In the genomic region with DNA sequence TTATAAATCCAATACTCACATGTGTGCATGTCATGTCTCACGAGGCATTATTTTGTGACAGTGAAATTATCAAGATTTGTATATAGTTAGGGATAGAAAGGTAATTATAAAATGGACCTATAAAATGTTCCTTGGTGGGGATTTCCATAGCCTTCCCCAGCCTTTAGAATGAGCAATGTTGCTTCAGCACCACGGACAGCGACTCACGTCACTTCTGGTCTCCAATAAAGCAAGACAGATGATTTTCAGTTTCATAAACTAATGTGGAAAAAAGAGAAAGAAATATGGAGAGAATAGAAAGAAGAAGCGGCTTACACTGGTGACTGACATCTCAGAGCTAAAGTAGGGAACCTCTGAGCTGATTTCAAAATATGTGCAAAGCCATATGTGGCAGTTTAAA, we compare ENCODE assay signal across 10 mouse cellular contexts. TPM values are rescaled to one million over a fixed set of nuclear protein-coding genes. Genes with fewer than 3 reads are reported as not detected.
DNase-seq lines count a peak whose midpoint lies in the region; ATAC-seq lines count a peak whose summit lies in the region.
"Had no signal": no experiment of that assay in that cellular context is flagged by ENCODE, and none has a peak within 500 bp of the region (broad histone marks: within the 10 kb centered on the region; RNA-seq: fewer than 3 reads in every experiment).

No protein-coding gene starts in this region.

- H3K9me3 ChIP-seq in forebrain, embryonic 13.5 days (replicated peaks) = no peaks in the 10 kb centered on the region
- H3K9me3 ChIP-seq: heart, embryonic 13.5 days; neural tube, embryonic 13.5 days had no signal

- no peak overlapping the region for H3K4me3 ChIP-seq in forebrain, embryonic 13.5 days
- H3K4me3 ChIP-seq: heart, embryonic 13.5 days; neural tube, embryonic 13.5 days had no signal

- no peak for ATAC-seq in forebrain, embryonic 13.5 days

- H3K27ac ChIP-seq in forebrain, embryonic 13.5 days = no peak overlapping the region
- H3K27ac ChIP-seq: heart, embryonic 13.5 days; neural tube, embryonic 13.5 days had no signal

- H3K4me1 ChIP-seq in forebrain, embryonic 13.5 days = peaks cover 10% of the 10 kb centered on the region
- H3K4me1 ChIP-seq: heart, embryonic 13.5 days had no signal

- DNase-seq in gastrocnemius, postnatal 10 days = peak; percentile 73
- DNase-seq in gastrocnemius, adult 8-10 months (ENCODE audit: low spot score in 2 of 2) = no peak
- DNase-seq in 416B (ENCODE audit: low read depth) = peak; percentile 3
- DNase-seq in adrenal gland, postnatal 25 days = peak; percentile 74
- peak; percentile 66 for DNase-seq in kidney, postnatal 14 days
- peak; percentile 50 for DNase-seq in ovary, postnatal 36 days (ENCODE audit: low spot score)
- DNase-seq in right cerebral cortex, postnatal 14 days = no peak

- no peaks in the 10 kb centered on the region for H3K27me3 ChIP-seq in forebrain, embryonic 13.5 days
- H3K27me3 ChIP-seq: neural tube, embryonic 13.5 days had no signal

- H3K36me3 ChIP-seq in forebrain, embryonic 13.5 days (ENCODE audit: poor library complexity, severe bottlenecking) = no peaks in the 10 kb centered on the region
- H3K36me3 ChIP-seq: heart, embryonic 13.5 days; neural tube, embryonic 13.5 days had no signal

- no peak overlapping the region for H3K9ac ChIP-seq in forebrain, embryonic 13.5 days
- H3K9ac ChIP-seq: heart, embryonic 13.5 days; neural tube, embryonic 13.5 days had no signal

- no peak overlapping the region for H3K4me2 ChIP-seq in forebrain, embryonic 13.5 days
- H3K4me2 ChIP-seq: heart, embryonic 13.5 days; neural tube, embryonic 13.5 days had no signal

- WGBS in forebrain, embryonic 13.5 days = 25% methylated on average over 5 of the region's 5 CpGs

RNA-seq across cellular contexts. Expression of a gene that starts 23.7 kb away (rescaled TPM):
- total RNA-seq in gastrocnemius, postnatal 10 days (2021) = not detected
- not detected for total RNA-seq in gastrocnemius, adult 8-10 months (2022)
- not detected in 2 replicates for total RNA-seq in adrenal gland, postnatal 25 days (2021)
- not detected in 2 replicates for polyA plus RNA-seq in forebrain, embryonic 13.5 days (2015; fragmentation: Nextera tagmentation; extraction: Ambion mirVana)
- polyA plus RNA-seq: heart, embryonic 13.5 days; neural tube, embryonic 13.5 days had no signal

Comparison
In these comparisons a context has a peak if more than half of its experiments do, and no peak if none do; other contexts are left out.
1. DNase-seq: peak in gastrocnemius, postnatal 10 days (single experiment), 416B (single experiment), adrenal gland, postnatal 25 days (single experiment), kidney, postnatal 14 days (single experiment) and ovary, postnatal 36 days (single experiment); none in gastrocnemius, adult 8-10 months (0 of 2) and right cerebral cortex, postnatal 14 days (single experiment).